Mouse (Mus musculus) Patski (cell line): Measurements from ENCODE around the gene Ndufa7. TPM values are rescaled to one million over a fixed set of nuclear protein-coding genes. Genes with fewer than 3 reads are reported as not detected.

Source experiments
- ATAC-seq: fragments of 100-300 bp; one replicate; pipeline ENCODE4 v1.8.0; 2021
- CTCF ChIA-PET: fragments of 350-600 bp; sonication (Branson Sonifier 250); formaldehyde crosslinking; loops from one replicate; lab custom pipeline; 2022; ENCODE audit warnings: inconsistent platforms; lab: Charles Lee
- POLR2A ChIA-PET: fragments of 350-600 bp; sonication (Branson Sonifier 250); formaldehyde crosslinking; loops from one replicate; lab custom pipeline; 2022; ENCODE audit warnings: antibody characterized with exemption, inconsistent platforms; lab: Charles Lee
- DNase-seq: peaks from one replicate; pipeline ENCODE4 v3.0.0-alpha.2; 2011; ENCODE audit warnings: low read depth, low spot score
- H3K27me3 ChIP-seq: fragments of 371-371 bp; one replicate; pipeline ENCODE4 v1.5.1; 2021
- CTCF ChIP-seq: fragments of 100-300 bp; IDR thresholded peaks from one replicate; pipeline ENCODE4 v1.5.1; 2021
- in situ Hi-C: fragments of 300-500 bp; cut with MboI; formaldehyde crosslinking; loops from 3 replicates; pipeline ENCODE4 v1.11.1; 2018; ENCODE audit warnings: low pct_unique_long_range_greater_than_20kb, mixed read lengths
- polyA plus RNA-seq: library from polyadenylated mRNA; unstranded; gene quantifications from one replicate; pipeline ENCODE4 v1.2.3, GENCODE M21; 2021

Gene Ndufa7
- 361 TPM for polyA plus RNA-seq

- in situ Hi-C loops = loop anchor here (10.0 kb wide), 1 partner anchor 290 kb away; no protein-coding TSS in a partner anchor
- peak; percentile 84 for DNase-seq
- CTCF ChIA-PET = interaction anchor here (1.0 kb wide), 1 partner anchor 11 kb away, joined by 3 read pairs; no protein-coding TSS in a partner anchor
- TF ChIP-seq CTCF = no peak
- H3K27me3 ChIP-seq = no peaks in the 10 kb centered on the region
- POLR2A ChIA-PET = interaction anchor here (0.6 to 3.0 kb wide), 5 partner anchors 10 to 123 kb away, joined by 3 to 11 read pairs (median 6); partner anchors contain the start of gene Cd320
- peak; percentile 76 for ATAC-seq
Measured at GRCm38 (mm10) chr17:33824084-33824996, at the start of gene Ndufa7, which contains the start of gene Rps28. TSS of gene Ndufa7 (plus strand) at chr17:33824572. TSS of gene Rps28 (minus strand) at chr17:33824562.

GRCm38 (mm10) chr17:33774573-33775155 is 49.7 kb upstream of the Ndufa7 start:
- DNase-seq (no peak), ATAC-seq (no peak)
- in situ Hi-C loops = no loop called here
- CTCF ChIA-PET = interaction anchor here (1.1 kb wide), 1 partner anchor 14 kb away, joined by 5 read pairs; the partner anchor contains the start of gene Rab11b
- POLR2A ChIA-PET = no interaction called here
- no peak for TF ChIP-seq CTCF
- H3K27me3 ChIP-seq = no peaks in the 10 kb centered on the region

DNA sequence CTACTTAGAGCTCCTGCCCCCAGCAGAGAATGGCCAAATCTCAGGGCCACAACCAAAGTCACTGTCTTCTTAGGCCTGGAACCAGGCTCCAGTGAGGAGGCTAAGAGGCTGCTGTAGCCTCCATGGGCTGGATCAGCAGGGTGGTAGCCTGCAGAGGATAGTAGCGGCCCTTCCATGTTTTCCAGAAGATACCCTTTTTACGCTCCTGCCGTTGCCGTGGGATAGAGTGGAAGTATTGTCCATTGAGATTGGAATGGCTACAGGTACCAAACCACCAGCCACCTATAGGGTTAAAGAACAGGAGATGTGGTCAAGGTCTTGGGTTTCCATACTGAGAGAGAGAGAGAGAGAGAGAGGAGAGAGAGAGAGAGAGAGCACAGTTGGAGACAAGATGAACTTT is 49.1 kb upstream of the Ndufa7 start:
- no peak for TF ChIP-seq CTCF
- DNase-seq (no peak), ATAC-seq (no peak)
- in situ Hi-C loops = no loop called here
- POLR2A ChIA-PET = no interaction called here
- CTCF ChIA-PET = interaction anchor here (1.1 kb wide), 1 partner anchor 14 kb away, joined by 5 read pairs; the partner anchor contains the start of gene Rab11b
- no peaks in the 10 kb centered on the region for H3K27me3 ChIP-seq

GRCm38 (mm10) chr17:33779271-33779966 is 45.0 kb upstream of the Ndufa7 start:
- ATAC-seq (peak; percentile 63), DNase-seq (peak; percentile 100)
- ChIA-PET POLR2A (interaction anchor here (1.2 to 2.2 kb wide), 2 partner anchors 21 to 45 kb away, joined by 4 to 11 read pairs; partner anchors contain the start of genes Ndufa7 and Rps28), CTCF (interaction anchor here (0.9 to 3.2 kb wide), 7 partner anchors 14 to 49 kb away, joined by 3 to 14 read pairs (median 4); partner anchors contain the start of gene Rab11b)
- no peaks in the 10 kb centered on the region for H3K27me3 ChIP-seq
- in situ Hi-C loops = no loop called here
- TF ChIP-seq CTCF = no peak

DNA sequence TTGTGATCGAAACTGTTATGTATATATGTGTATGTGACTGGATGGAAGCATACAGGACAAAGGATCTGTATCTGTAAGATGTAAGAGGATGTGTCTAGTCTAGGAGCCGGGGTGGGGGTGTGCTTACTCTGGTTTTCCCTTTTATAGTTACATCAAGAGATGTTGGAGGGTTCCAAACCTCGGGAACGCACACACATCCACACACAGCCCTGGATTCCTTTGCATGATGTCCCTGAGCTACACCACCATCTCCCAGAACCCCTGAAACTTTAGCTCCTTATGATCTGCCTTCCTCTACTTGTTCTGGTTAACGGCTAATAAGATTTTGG is 44.4 kb upstream of the Ndufa7 start:
- CTCF ChIA-PET = interaction anchor here (0.9 to 3.2 kb wide), 5 partner anchors 19 to 47 kb away, joined by 3 to 14 read pairs (median 5); partner anchors contain the start of gene Rab11b
- POLR2A ChIA-PET = interaction anchor here (1.2 kb wide), 1 partner anchor 45 kb away, joined by 4 read pairs; the partner anchor contains the start of genes Ndufa7 and Rps28
- in situ Hi-C loops = loop anchor here (5.0 kb wide), 1 partner anchor 33 kb away; no protein-coding TSS in a partner anchor
- no peaks in the 10 kb centered on the region for H3K27me3 ChIP-seq
- ATAC-seq (no peak), DNase-seq (no peak)
- TF ChIP-seq CTCF = no peak

- TF ChIP-seq CTCF = no peak
- POLR2A ChIA-PET = interaction anchor here (1.2 kb wide), 1 partner anchor 44 kb away, joined by 4 read pairs; the partner anchor contains the start of genes Ndufa7 and Rps28
- no peaks in the 10 kb centered on the region for H3K27me3 ChIP-seq
- CTCF ChIA-PET = no interaction called here
- no peak for ATAC-seq
- in situ Hi-C loops = loop anchor here (5.0 kb wide), 1 partner anchor 33 kb away; no protein-coding TSS in a partner anchor
- no peak for DNase-seq
Measured at GRCm38 (mm10) chr17:33780431-33780830, 43.9 kb upstream of the Ndufa7 start.

GRCm38 (mm10) chr17:33781124-33781977 is 43.0 kb upstream of the Ndufa7 start, which contains the start of gene Angptl4:
TSS of gene Angptl4 (minus strand) at chr17:33781830.
- ATAC-seq (no peak), DNase-seq (no peak)
- POLR2A ChIA-PET = interaction anchor here (2.1 kb wide), 1 partner anchor 22 kb away, joined by 7 read pairs; the partner anchor contains the start of gene Rab11b
- in situ Hi-C loops = loop anchor here (5.0 kb wide), 1 partner anchor 34 kb away; no protein-coding TSS in a partner anchor
- TF ChIP-seq CTCF = no peak
- CTCF ChIA-PET = interaction anchor here (2.1 kb wide), 1 partner anchor 23 kb away, joined by 6 read pairs; no protein-coding TSS in a partner anchor
- H3K27me3 ChIP-seq = no peaks in the 10 kb centered on the region

- ChIA-PET POLR2A (interaction anchor here (0.8 to 2.1 kb wide), 3 partner anchors 22 to 31 kb away, joined by 3 to 7 read pairs (median 3); partner anchors contain the start of gene Rab11b), CTCF (interaction anchor here (1.7 to 2.1 kb wide), 2 partner anchors 22 to 24 kb away, joined by 4 to 6 read pairs; partner anchors contain the start of gene Rab11b)
- no peak for DNase-seq
- no peak for TF ChIP-seq CTCF
- ATAC-seq = no peak
- H3K27me3 ChIP-seq = no peaks in the 10 kb centered on the region
- in situ Hi-C loops = loop anchor here (5.0 kb wide), 1 partner anchor 35 kb away; no protein-coding TSS in a partner anchor
Measured at GRCm38 (mm10) chr17:33782067-33782466, 42.3 kb upstream of the Ndufa7 start.
